In genomic region chr7:29168121-29168695, GRCm38 (mm10) we compare ENCODE assay signal across 8 mouse cellular contexts. TPM values are rescaled to one million over a fixed set of nuclear protein-coding genes. Genes with fewer than 3 reads are reported as not detected.
DNase-seq lines count a peak whose midpoint lies in the region; ATAC-seq and TF ChIP-seq lines count a peak whose summit lies in the region.

No protein-coding gene starts in this region.

- peaks cover 38% of the 10 kb centered on the region for H3K27me3 ChIP-seq in heart, embryonic 14.5 days (ENCODE audit: control insufficient read depth, insufficient read depth, low read length)
- H3K27me3 ChIP-seq in hindbrain, embryonic 11.5 days (ENCODE audit: control insufficient read depth, insufficient read depth, low read length) = peaks cover 25% of the 10 kb centered on the region
- H3K27me3 ChIP-seq in midbrain, postnatal 0 days (ENCODE audit: insufficient read depth, low read length) = peaks cover 17% of the 10 kb centered on the region

- H3K9me3 ChIP-seq in heart, embryonic 14.5 days (ENCODE audit: control insufficient read depth, low read length) = no peaks in the 10 kb centered on the region
- no peaks in the 10 kb centered on the region for H3K9me3 ChIP-seq in hindbrain, embryonic 11.5 days (ENCODE audit: control insufficient read depth, low read length)
- H3K9me3 ChIP-seq in midbrain, postnatal 0 days (ENCODE audit: low read length) = no peaks in the 10 kb centered on the region

- WGBS in heart, embryonic 14.5 days = 4% methylated on average over 10 of the region's 10 CpGs
- under 1% methylated on average over 10 of the region's 10 CpGs for WGBS in hindbrain, embryonic 11.5 days
- 1% methylated on average over 10 of the region's 10 CpGs for WGBS in midbrain, postnatal 0 days

- TF ChIP-seq CTCF in midbrain, postnatal 0 days (IDR thresholded peaks at IDR 0.05) = no peak

- no peak for ATAC-seq in heart, embryonic 14.5 days (ENCODE audit: insufficient number of reproducible peaks, insufficient read depth, low FRiP score, low read depth)
- ATAC-seq in hindbrain, embryonic 11.5 days (ENCODE audit: low FRiP score) = no peak
- no peak for ATAC-seq in midbrain, postnatal 0 days (ENCODE audit: low FRiP score)

- H3K9ac ChIP-seq in heart, embryonic 14.5 days (ENCODE audit: low read length) = peak overlapping the region; percentile 71; the same call in 1 of the 2 replicates
- H3K9ac ChIP-seq in hindbrain, embryonic 11.5 days (ENCODE audit: low read depth, low read length) = peak overlapping the region; percentile 70; the same call in 1 of the 2 replicates
- peak overlapping the region; percentile 86 for H3K9ac ChIP-seq in midbrain, postnatal 0 days (replicated peaks; ENCODE audit: low read length, poor library complexity, severe bottlenecking)

- peak overlapping the region; percentile 3 to 60; a peak in 2 of 4 replicates for H3K4me3 ChIP-seq in heart, embryonic 14.5 days (ENCODE audit: control insufficient read depth in 1 of 2, insufficient read depth in 1 of 2, low read depth in 1 of 2, low read length in 2 of 2)
- H3K4me3 ChIP-seq in hindbrain, embryonic 11.5 days (ENCODE audit: low read depth, low read length) = peak overlapping the region; percentile 73
- H3K4me3 ChIP-seq in midbrain, postnatal 0 days (ENCODE audit: low read depth, low read length) = peak overlapping the region; percentile 77

- no peak overlapping the region for H3K27ac ChIP-seq in heart, embryonic 14.5 days (replicated peaks in 1 of 2; ENCODE audit: control insufficient read depth in 1 of 2, insufficient read depth in 1 of 2, low read depth in 2 of 2, low read length in 2 of 2)
- 0 out of 2 replicates have a peak overlapping the region, but pooled peaks have one; percentile 66 for H3K27ac ChIP-seq in hindbrain, embryonic 11.5 days (ENCODE audit: low read depth, low read length)
- H3K27ac ChIP-seq in midbrain, postnatal 0 days (ENCODE audit: low read depth, low read length) = peak overlapping the region; percentile 89

- peaks cover 7% of the 10 kb centered on the region for H3K36me3 ChIP-seq in heart, embryonic 14.5 days (ENCODE audit: control insufficient read depth, insufficient read depth, low read length)
- 0 out of 2 replicates have a peak, but pooled peaks cover 4% of the 10 kb centered on the region for H3K36me3 ChIP-seq in hindbrain, embryonic 11.5 days (ENCODE audit: control insufficient read depth, insufficient read depth, low read length)
- H3K36me3 ChIP-seq in midbrain, postnatal 0 days (ENCODE audit: insufficient read depth, low read length) = peaks cover 19% of the 10 kb centered on the region

- H3K4me1 ChIP-seq in heart, embryonic 14.5 days (ENCODE audit: control insufficient read depth in 2 of 2, insufficient read depth in 2 of 2, low read length in 2 of 2) = peaks cover 21 to 30% of the 10 kb centered on the region in 2 experiments; a peak in 3 of 4 replicates
- peaks cover 12% of the 10 kb centered on the region for H3K4me1 ChIP-seq in hindbrain, embryonic 11.5 days (replicated peaks; ENCODE audit: control insufficient read depth, insufficient read depth, low read length)
- H3K4me1 ChIP-seq in midbrain, postnatal 0 days (ENCODE audit: insufficient read depth, low read length) = peaks cover 11% of the 10 kb centered on the region; the same call in 1 of the 2 replicates

- no peak for DNase-seq in heart, adult 11 months
- DNase-seq in MN1 (ENCODE audit: low spot score) = peak; percentile 56
- DNase-seq in hindbrain, embryonic 11.5 days (ENCODE audit: low spot score) = peak; percentile 39
- no peak for DNase-seq in midbrain, postnatal 0 days (ENCODE audit: low spot score)
- DNase-seq in urinary bladder, adult 18-20 months (ENCODE audit: low spot score in 2 of 2) = no peak
- no peak for DNase-seq in yolk sac, embryonic 10.5 days (ENCODE audit: low spot score)
- DNase-seq in layer of hippocampus, postnatal 14 days (ENCODE audit: low spot score in 2 of 2) = no peak

- H3K4me2 ChIP-seq in heart, embryonic 14.5 days (ENCODE audit: low read length) = peak overlapping the region; percentile 82
- peak overlapping the region; percentile 81 for H3K4me2 ChIP-seq in hindbrain, embryonic 11.5 days (replicated peaks; ENCODE audit: low read depth, low read length)
- H3K4me2 ChIP-seq in midbrain, postnatal 0 days (ENCODE audit: low read depth, low read length, poor library complexity, severe bottlenecking) = peak overlapping the region; percentile 71

RNA-seq across cellular contexts. Expression of gene Ggn, which starts 1.8 kb away (rescaled TPM):
- polyA plus RNA-seq in heart, embryonic 14.5 days (2014; fragmentation: Nextera tagmentation; extraction: Ambion mirVana) = 0.28 and 0.86 TPM in 2 replicates
- 0.45 and 0.69 TPM in 2 replicates for polyA plus RNA-seq in hindbrain, embryonic 11.5 days (2014; fragmentation: Nextera tagmentation; extraction: Ambion mirVana)
- total RNA-seq in midbrain, postnatal 0 days (2014; rRNA removed) = 0.49 and 1.3 TPM in 2 replicates
- polyA plus RNA-seq in midbrain, postnatal 0 days (2015; fragmentation: Nextera tagmentation; extraction: Ambion mirVana) = 0.35 and 0.69 TPM in 2 replicates
- total RNA-seq in layer of hippocampus, postnatal 14 days (2021) = 1 to 10 TPM; 1.2 to 1.3 TPM

RNA-seq across cellular contexts. Expression of gene Spred3, which starts 2.0 kb away (rescaled TPM):
- polyA plus RNA-seq in heart, embryonic 14.5 days (2014; fragmentation: Nextera tagmentation; extraction: Ambion mirVana) = 1.3 and 1.6 TPM in 2 replicates
- 4.6 and 6.5 TPM in 2 replicates for polyA plus RNA-seq in hindbrain, embryonic 11.5 days (2014; fragmentation: Nextera tagmentation; extraction: Ambion mirVana)
- total RNA-seq in midbrain, postnatal 0 days (2014; rRNA removed) = 33.3 and 35.0 TPM in 2 replicates
- 10.4 and 13.1 TPM in 2 replicates for polyA plus RNA-seq in midbrain, postnatal 0 days (2015; fragmentation: Nextera tagmentation; extraction: Ambion mirVana)
- total RNA-seq in layer of hippocampus, postnatal 14 days (2021) = 10 to 100 TPM; 42.3 to 52.3 TPM

RNA-seq across cellular contexts. Expression of gene Fam98c, which starts 12.2 kb away (rescaled TPM):
- 13.9 and 14.4 TPM in 2 replicates for polyA plus RNA-seq in heart, embryonic 14.5 days (2014; fragmentation: Nextera tagmentation; extraction: Ambion mirVana)
- polyA plus RNA-seq in hindbrain, embryonic 11.5 days (2014; fragmentation: Nextera tagmentation; extraction: Ambion mirVana) = 14.8 and 16.5 TPM in 2 replicates
- total RNA-seq in midbrain, postnatal 0 days (2014; rRNA removed) = 27.5 and 32.9 TPM in 2 replicates
- 37.9 and 38.0 TPM in 2 replicates for polyA plus RNA-seq in midbrain, postnatal 0 days (2015; fragmentation: Nextera tagmentation; extraction: Ambion mirVana)
- 10 to 100 TPM; 29.4 to 32.7 TPM for total RNA-seq in layer of hippocampus, postnatal 14 days (2021)

RNA-seq across cellular contexts. Expression of gene Psmd8, which starts 12.3 kb away (rescaled TPM):
- polyA plus RNA-seq in heart, embryonic 14.5 days (2014; fragmentation: Nextera tagmentation; extraction: Ambion mirVana) = 227 and 241 TPM in 2 replicates
- 338 and 343 TPM in 2 replicates for polyA plus RNA-seq in hindbrain, embryonic 11.5 days (2014; fragmentation: Nextera tagmentation; extraction: Ambion mirVana)
- total RNA-seq in midbrain, postnatal 0 days (2014; rRNA removed) = 289 and 329 TPM in 2 replicates
- polyA plus RNA-seq in midbrain, postnatal 0 days (2015; fragmentation: Nextera tagmentation; extraction: Ambion mirVana) = 286 and 292 TPM in 2 replicates
- 100 to 1,000 TPM; 153 to 169 TPM for total RNA-seq in layer of hippocampus, postnatal 14 days (2021)

RNA-seq across cellular contexts. Expression of gene Rasgrp4, which starts 33.6 kb away (rescaled TPM):
- polyA plus RNA-seq in heart, embryonic 14.5 days (2014; fragmentation: Nextera tagmentation; extraction: Ambion mirVana) = 0.39 and 0.43 TPM in 2 replicates
- polyA plus RNA-seq in hindbrain, embryonic 11.5 days (2014; fragmentation: Nextera tagmentation; extraction: Ambion mirVana) = 0.28 and 0.52 TPM in 2 replicates
- 0.80 and 2.2 TPM in 2 replicates for total RNA-seq in midbrain, postnatal 0 days (2014; rRNA removed)
- 0.79 and 1.1 TPM in 2 replicates for polyA plus RNA-seq in midbrain, postnatal 0 days (2015; fragmentation: Nextera tagmentation; extraction: Ambion mirVana)
- total RNA-seq in layer of hippocampus, postnatal 14 days (2021) = 1 to 10 TPM; 1.1 to 1.5 TPM

Comparison
In these comparisons a context has a peak if more than half of its experiments do, and no peak if none do; other contexts are left out.
1. H3K27ac ChIP-seq: peak in hindbrain, embryonic 11.5 days (single experiment) and midbrain, postnatal 0 days (single experiment); none in heart, embryonic 14.5 days (0 of 2).
2. DNase-seq: peak in MN1 (single experiment) and hindbrain, embryonic 11.5 days (single experiment); none in heart, adult 11 months (single experiment), midbrain, postnatal 0 days (single experiment), urinary bladder, adult 18-20 months (0 of 2), yolk sac, embryonic 10.5 days (single experiment) and layer of hippocampus, postnatal 14 days (0 of 2).
3. Peak in every context shown above with its lines, with median percentiles within 50 percentile points of each other: H3K4me2 ChIP-seq, H3K4me3 ChIP-seq and H3K9ac ChIP-seq.